Mouse (Mus musculus) ES-E14 (cell line): ENCODE measurements around the gene Dnajc2. TPM values are rescaled to one million over a fixed set of nuclear protein-coding genes. Genes with fewer than 3 reads are reported as not detected.
A peak's percentile ranks its signal among the peaks of the same experiment; 100 is the strongest.

Experiments
- DNase-seq: peaks from one replicate; pipeline ENCODE4 v3.0.0-alpha.2; 2013; ENCODE audit warnings: low read depth, low spot score
- H3K27ac ChIP-seq: 2 replicates; pipeline ENCODE4 v1.5.1; 2012; ENCODE audit warnings: low read depth, mild to moderate bottlenecking, low read length, moderate library complexity, mixed read lengths; ENCODE audit not compliant: poor library complexity, insufficient read depth, severe bottlenecking
- H3K36me3 ChIP-seq: 2 replicates; pipeline ENCODE4 v1.6.1; 2012; ENCODE audit warnings: mild to moderate bottlenecking, low read length, moderate library complexity, mixed read lengths; ENCODE audit not compliant: control insufficient read depth, poor library complexity, insufficient read depth, severe bottlenecking
- H3K4me1 ChIP-seq, 2 experiments: fragments of 150-350 bp in 1 of 2; sonication (generic) in 1 of 2; 2 replicates each; pipeline ENCODE4 v1.6.1; 2012; ENCODE audit warnings: low read length in 2 of 2, mild to moderate bottlenecking in 1 of 2, mixed read lengths in 1 of 2; ENCODE audit not compliant: control insufficient read depth in 2 of 2, insufficient read depth in 2 of 2, poor library complexity in 1 of 2
- H3K4me3 ChIP-seq, 2 experiments: fragments of 150-350 bp in 1 of 2; sonication (generic) in 1 of 2; 2 replicates each; pipeline ENCODE4 v1.5.1; 2012; ENCODE audit warnings: low read length in 2 of 2, low read depth in 1 of 2, mild to moderate bottlenecking in 1 of 2, mixed read lengths in 1 of 2; ENCODE audit not compliant: insufficient read depth in 1 of 2, poor library complexity in 1 of 2, severe bottlenecking in 1 of 2
- H3K9ac ChIP-seq: 2 replicates; pipeline ENCODE4 v1.6.1; 2012; ENCODE audit warnings: low read depth, mild to moderate bottlenecking, low read length, mixed read lengths; ENCODE audit not compliant: poor library complexity, insufficient read depth, severe bottlenecking
- H3K9me3 ChIP-seq: fragments of 150-350 bp; sonication (generic); 2 replicates; pipeline ENCODE4 v1.6.1; 2012; ENCODE audit warnings: low read depth, mild to moderate bottlenecking, low read length; ENCODE audit not compliant: control insufficient read depth, insufficient read depth
- CHD2 ChIP-seq: IDR thresholded peaks from 2 replicates; pipeline ENCODE4 v1.6.1; 2014; ENCODE audit warnings: mild to moderate bottlenecking, low read depth, low read length, inconsistent platforms
- HCFC1 ChIP-seq: IDR thresholded peaks from 2 replicates; pipeline ENCODE4 v1.6.1; 2012; ENCODE audit warnings: low read length, inconsistent platforms, borderline replicate concordance; ENCODE audit not compliant: insufficient read depth
- MAFK ChIP-seq: IDR thresholded peaks from 2 replicates; pipeline ENCODE4 v1.6.1; 2014; ENCODE audit warnings: mild to moderate bottlenecking, low read depth, low read length, inconsistent platforms; ENCODE audit not compliant: insufficient read depth
- ZC3H11A ChIP-seq: IDR thresholded peaks from 2 replicates; pipeline ENCODE4 v1.6.1; 2012; ENCODE audit warnings: low read depth, mild to moderate bottlenecking, inconsistent platforms, low read length, borderline replicate concordance
- ZNF384 ChIP-seq: IDR thresholded peaks from 2 replicates; pipeline ENCODE4 v1.6.1; 2012; ENCODE audit warnings: low read depth, low read length, inconsistent platforms
- in situ Hi-C, 2 experiments: fragments of 600-800 bp; cut with MboI; formaldehyde crosslinking; loops; one replicate each; pipeline ENCODE4 v1.15.1; 2025; ENCODE audit warnings: low sequenced_read_pairs in 2 of 2, inconsistent platforms in 1 of 2; ENCODE audit not compliant: unreplicated experiment in 2 of 2
- total RNA-seq: library from RNA; depleted of rRNA; stranded (reverse); fragments of 300-350 nt; gene quantifications from 2 replicates; pipeline ENCODE4 v1.2.3, GENCODE M21; 2012

The Dnajc2 gene
- total RNA-seq, 1 experiment = 96.0 TPM

DNA sequence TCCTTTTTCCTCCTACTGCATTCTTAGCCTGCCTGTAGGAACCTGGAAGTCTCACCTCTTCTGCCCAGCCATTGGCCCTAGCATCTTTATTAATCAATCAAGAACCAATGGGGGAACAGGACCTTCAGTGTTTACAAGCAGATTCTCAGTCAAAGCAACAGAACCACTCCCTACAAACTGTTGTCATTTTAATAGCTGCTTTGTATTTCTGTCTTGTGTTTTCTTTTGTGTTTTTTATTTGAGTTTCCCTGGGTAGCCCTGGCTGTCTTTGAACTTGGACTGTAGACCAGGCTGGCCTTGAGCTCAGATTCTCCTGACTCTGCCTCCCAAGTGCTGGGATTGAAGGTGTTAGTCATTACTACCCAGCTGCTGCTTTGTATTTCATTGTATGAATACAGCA lies 7.1 kb upstream of the Dnajc2 start:
- no peaks in the 10 kb centered on the region; a peak in 3 of 4 replicates for H3K4me1 ChIP-seq
- in situ Hi-C loops = no loop called here
- 0 out of 2 replicates have a peak overlapping the region, but pooled peaks have one; percentile 6 for H3K9ac ChIP-seq
- peak; percentile 57 for DNase-seq
- H3K9me3 ChIP-seq = no peaks in the 10 kb centered on the region
- no peak overlapping the region for H3K4me3 ChIP-seq
- peak overlapping the region; percentile 45; the same call in 1 of the 2 replicates for H3K27ac ChIP-seq
- TF ChIP-seq HCFC1 (no peak), MAFK (no peak), ZNF384 (no peak), CHD2 (no peak), ZC3H11A (no peak)
- H3K36me3 ChIP-seq = peaks cover 11% of the 10 kb centered on the region

DNA sequence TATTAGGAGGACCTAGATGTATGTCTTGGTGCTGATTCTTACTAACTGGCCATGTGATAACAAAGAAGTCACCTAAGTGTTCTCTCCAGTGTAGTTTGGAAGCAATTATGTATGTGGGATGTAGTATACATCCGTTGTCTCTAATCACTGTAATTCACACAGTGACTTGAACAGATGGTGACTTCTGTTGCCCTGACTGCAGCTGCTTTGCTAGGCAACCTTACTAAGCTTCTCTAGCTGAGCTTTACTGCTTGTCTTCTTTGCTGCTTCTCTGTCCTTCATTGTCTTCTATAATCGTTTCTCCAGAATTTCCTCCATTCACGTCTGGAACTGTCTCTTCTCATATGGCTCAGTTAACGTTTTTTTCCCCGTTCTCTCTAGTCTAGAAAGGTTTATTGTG lies 4.0 kb upstream of the Dnajc2 start:
- Histone ChIP-seq H3K4me3 (no peak overlapping the region), H3K36me3 (no peaks in the 10 kb centered on the region; the same call in 1 of the 2 replicates)
- no peak for TF ChIP-seq CHD2
- no peak for TF ChIP-seq MAFK
- TF ChIP-seq ZC3H11A = no peak
- no peak for TF ChIP-seq ZNF384
- TF ChIP-seq HCFC1 = no peak

DNA sequence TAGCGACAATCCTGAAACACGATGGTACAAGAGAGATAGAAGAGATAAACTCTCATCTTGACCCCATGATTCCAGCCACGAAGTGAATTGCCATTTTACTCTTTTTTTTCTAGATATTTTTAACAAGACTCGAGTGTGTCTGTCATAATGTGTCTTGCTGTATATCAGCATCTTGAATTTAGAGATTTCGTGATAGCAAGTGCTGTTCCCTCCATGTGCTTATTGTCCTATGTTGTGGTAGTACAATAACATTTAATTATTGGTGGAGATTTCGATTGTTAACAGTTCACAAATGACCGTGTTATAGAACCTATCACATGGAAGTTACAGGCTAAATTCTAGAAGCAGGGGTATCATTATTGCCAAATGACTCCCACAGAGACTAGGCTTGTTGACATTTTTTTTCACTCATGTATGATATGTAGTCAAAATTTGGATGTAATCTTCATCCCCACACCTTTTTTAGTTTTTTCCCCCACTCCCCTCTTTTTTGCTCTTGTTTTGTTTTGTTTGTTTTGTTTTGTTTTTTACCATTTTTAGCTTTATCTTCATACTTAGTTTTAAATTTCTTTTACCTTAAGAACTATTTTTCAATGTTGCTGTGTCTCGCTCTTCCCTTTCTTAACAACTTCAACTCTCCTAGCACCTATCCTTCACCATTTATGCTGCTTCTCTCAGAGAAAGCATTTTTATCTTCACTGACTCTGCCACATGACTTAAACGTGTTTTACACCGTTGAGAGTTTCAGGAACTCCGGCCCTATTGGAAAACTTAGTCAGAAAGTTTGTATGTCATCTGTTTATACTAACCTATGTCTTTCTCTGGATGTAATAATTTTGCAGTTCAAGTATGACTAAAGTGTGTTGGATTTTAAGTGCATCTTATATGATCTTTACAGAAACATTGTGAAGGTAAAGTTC lies 2.4 kb upstream of the Dnajc2 start:
- in situ Hi-C loops = no loop called here
- TF ChIP-seq ZNF384 (no peak), ZC3H11A (no peak), MAFK (no peak), HCFC1 (no peak), CHD2 (no peak)
- H3K27ac ChIP-seq = no peak overlapping the region

More for the DNA sequence above, 4.0 kb upstream of the Dnajc2 start:
- no peaks in the 10 kb centered on the region for H3K9me3 ChIP-seq
- peaks cover 0 to 2% of the 10 kb centered on the region in 2 experiments; a peak in 3 of 4 replicates for H3K4me1 ChIP-seq
- H3K27ac ChIP-seq = no peak overlapping the region
- no peak overlapping the region for H3K9ac ChIP-seq
- DNase-seq = no peak
- in situ Hi-C loops = no loop called here

DNA sequence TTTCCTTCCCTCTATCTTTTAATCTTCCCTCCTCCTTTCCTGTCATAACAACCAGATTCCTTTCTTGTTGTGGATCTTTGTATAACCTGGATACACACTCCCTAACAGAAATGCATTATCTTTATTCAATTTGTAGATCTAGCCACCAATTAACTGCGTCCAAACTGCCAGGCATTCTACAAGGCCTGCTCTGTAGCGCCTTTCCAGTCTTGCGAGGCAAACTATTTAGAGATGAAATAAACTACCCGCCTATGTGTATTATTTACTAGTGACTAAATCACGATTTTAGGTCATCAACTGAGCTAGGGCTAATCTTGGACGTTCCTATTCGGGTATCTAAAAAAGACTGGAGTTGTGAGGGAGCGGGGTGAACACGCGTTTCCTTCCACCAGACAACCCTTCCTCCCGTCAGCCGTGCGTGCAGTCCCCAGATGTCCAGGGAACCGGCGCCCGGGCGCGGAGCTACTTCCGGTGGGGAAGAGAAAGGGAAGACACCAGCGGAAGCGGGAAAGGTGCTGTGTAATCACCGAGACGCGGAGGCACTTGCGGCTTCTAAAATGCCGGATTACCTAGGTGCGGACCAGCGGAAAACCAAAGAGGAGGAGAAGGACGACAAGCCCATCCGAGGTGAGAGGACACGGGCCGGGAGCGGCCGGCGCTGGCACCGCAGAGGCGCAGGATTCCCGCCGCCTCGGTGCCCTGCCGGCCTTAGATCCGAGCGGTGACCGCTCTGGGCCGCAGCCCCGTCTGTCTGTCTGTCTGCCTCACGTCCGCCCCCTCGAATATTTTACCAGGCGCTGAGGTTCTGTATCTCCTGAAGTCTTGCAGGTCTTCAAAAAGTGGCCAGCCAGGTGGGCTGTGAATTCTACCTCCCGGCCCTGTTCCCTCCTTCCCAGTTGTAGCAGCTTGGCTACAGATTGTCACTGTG lies 1.5 kb upstream of the Dnajc2 start:
- TF ChIP-seq MAFK (peak; percentile 84), HCFC1 (peak; percentile 72; the same call in 1 of the 2 replicates), ZC3H11A (no peak)
- H3K4me1 ChIP-seq = peaks cover 0 to 2% of the 10 kb centered on the region in 2 experiments; a peak in 3 of 4 replicates
- peaks cover 10% of the 10 kb centered on the region for H3K36me3 ChIP-seq
- H3K27ac ChIP-seq = peak overlapping the region; percentile 46; the same call in 1 of the 2 replicates
- peak; percentile 86 for DNase-seq
- no peaks in the 10 kb centered on the region for H3K9me3 ChIP-seq
- in situ Hi-C loops = no loop called here
- H3K4me3 ChIP-seq = peak overlapping the region; percentile 86 to 93
- peak overlapping the region; percentile 91 for H3K9ac ChIP-seq

More for the DNA sequence above, 2.4 kb upstream of the Dnajc2 start:
- peaks cover 3% of the 10 kb centered on the region for H3K36me3 ChIP-seq
- H3K4me1 ChIP-seq = peaks cover 0 to 2% of the 10 kb centered on the region in 2 experiments; a peak in 3 of 4 replicates
- H3K9me3 ChIP-seq = no peaks in the 10 kb centered on the region
- no peak for DNase-seq
- peak overlapping the region; percentile 86 to 93 for H3K4me3 ChIP-seq
- H3K9ac ChIP-seq = peak overlapping the region; percentile 91
